8 mouse cellular contexts compared by ENCODE assay signal in genomic region chr11:33614218-33614617, GRCm38 (mm10). TPM values are rescaled to one million over a fixed set of nuclear protein-coding genes. Genes with fewer than 3 reads are reported as not detected.
DNase-seq lines count a peak whose midpoint lies in the region; ATAC-seq and TF ChIP-seq lines count a peak whose summit lies in the region.

No protein-coding gene starts in this region.

- no peaks in the 10 kb centered on the region for H3K79me2 ChIP-seq in heart, adult 2 months (replicated peaks; ENCODE audit: control insufficient read depth, insufficient read depth, low read length)

- WGBS in heart, adult 2 months = 6% methylated on average over 15 of the region's 15 CpGs
- 6% methylated on average over 15 of the region's 15 CpGs for WGBS in limb, embryonic 11.5 days
- 7% methylated on average over 15 of the region's 15 CpGs for WGBS in midbrain, postnatal 0 days
- 6% methylated on average over 15 of the region's 15 CpGs for WGBS in stomach, embryonic 15.5 days

- no peak for TF ChIP-seq POLR2A in heart, adult 2 months (IDR thresholded peaks at IDR 0.05; ENCODE audit: insufficient read depth, low read depth, low read length)

- H3K4me2 ChIP-seq in limb, embryonic 11.5 days (ENCODE audit: low read depth, severe bottlenecking) = no peak overlapping the region
- no peak overlapping the region for H3K4me2 ChIP-seq in midbrain, postnatal 0 days (ENCODE audit: low read depth, low read length, poor library complexity, severe bottlenecking)
- H3K4me2 ChIP-seq in stomach, embryonic 15.5 days = no peak overlapping the region

- H3K27ac ChIP-seq in heart, adult 2 months = no peak overlapping the region
- no peak overlapping the region for H3K27ac ChIP-seq in limb, embryonic 11.5 days (replicated peaks; ENCODE audit: low read depth, low read length)
- no peak overlapping the region for H3K27ac ChIP-seq in midbrain, postnatal 0 days (ENCODE audit: low read depth, low read length)
- H3K27ac ChIP-seq in stomach, embryonic 15.5 days = no peak overlapping the region

- peak; percentile 57 for ATAC-seq in limb, embryonic 11.5 days (ENCODE audit: insufficient number of reproducible peaks, low FRiP score, low TSS enrichment, low read depth)
- ATAC-seq in midbrain, postnatal 0 days (ENCODE audit: low FRiP score) = no peak
- ATAC-seq in stomach, embryonic 15.5 days (ENCODE audit: insufficient read depth, low FRiP score, low read depth) = 0 out of 2 replicates have a peak, but pooled peaks have one; percentile 50

- H3K9me3 ChIP-seq in limb, embryonic 11.5 days (ENCODE audit: control insufficient read depth, low read length) = no peaks in the 10 kb centered on the region
- no peaks in the 10 kb centered on the region for H3K9me3 ChIP-seq in midbrain, postnatal 0 days (ENCODE audit: low read length)
- no peaks in the 10 kb centered on the region for H3K9me3 ChIP-seq in stomach, embryonic 15.5 days

- H3K9ac ChIP-seq in heart, adult 2 months (ENCODE audit: low read depth, low read length) = no peak overlapping the region
- no peak overlapping the region for H3K9ac ChIP-seq in limb, embryonic 11.5 days (ENCODE audit: low read length)
- no peak overlapping the region for H3K9ac ChIP-seq in midbrain, postnatal 0 days (replicated peaks; ENCODE audit: low read length, poor library complexity, severe bottlenecking)
- H3K9ac ChIP-seq in stomach, embryonic 15.5 days = no peak overlapping the region

- H3K27me3 ChIP-seq in heart, adult 2 months (ENCODE audit: control insufficient read depth, insufficient read depth, low read length) = no peaks in the 10 kb centered on the region
- H3K27me3 ChIP-seq in limb, embryonic 11.5 days (ENCODE audit: control insufficient read depth, insufficient read depth, low read length) = no peaks in the 10 kb centered on the region
- no peaks in the 10 kb centered on the region for H3K27me3 ChIP-seq in midbrain, postnatal 0 days (ENCODE audit: insufficient read depth, low read length)
- H3K27me3 ChIP-seq in stomach, embryonic 15.5 days (replicated peaks) = no peaks in the 10 kb centered on the region

- peak; percentile 52 for DNase-seq in 3134 (ENCODE audit: extremely low read depth, insufficient read length, low spot score)
- peak; percentile 82 for DNase-seq in adrenal gland, postnatal 10 days
- peak; percentile 51 for DNase-seq in embryo, embryonic 11.5 days (ENCODE audit: low read depth, low spot score)
- peak; percentile 51 to 74 for DNase-seq in heart, adult 2 months
- peak; percentile 66 for DNase-seq in kidney, adult 9 months
- DNase-seq in limb, embryonic 11.5 days (ENCODE audit: low spot score) = peak; percentile 85
- DNase-seq in midbrain, postnatal 0 days (ENCODE audit: low spot score) = peak; percentile 65

- no peaks in the 10 kb centered on the region for H3K36me3 ChIP-seq in heart, adult 2 months (ENCODE audit: control insufficient read depth, insufficient read depth, low read length)
- no peaks in the 10 kb centered on the region for H3K36me3 ChIP-seq in limb, embryonic 11.5 days (ENCODE audit: control insufficient read depth, insufficient read depth, low read length)
- no peaks in the 10 kb centered on the region for H3K36me3 ChIP-seq in midbrain, postnatal 0 days (ENCODE audit: insufficient read depth, low read length)
- H3K36me3 ChIP-seq in stomach, embryonic 15.5 days = no peaks in the 10 kb centered on the region

- intact Hi-C loops in heart, adult 2 months (cut with DNase I) = loop anchor here (1.0 to 2.0 kb wide), 2 partner anchors 319 to 438 kb away; no protein-coding TSS in a partner anchor

- H3K4me1 ChIP-seq in heart, adult 2 months (ENCODE audit: control insufficient read depth, insufficient read depth, low read length) = no peaks in the 10 kb centered on the region
- H3K4me1 ChIP-seq in limb, embryonic 11.5 days (ENCODE audit: control insufficient read depth, insufficient read depth, low read length) = no peaks in the 10 kb centered on the region
- H3K4me1 ChIP-seq in midbrain, postnatal 0 days (ENCODE audit: insufficient read depth, low read length) = no peaks in the 10 kb centered on the region
- H3K4me1 ChIP-seq in stomach, embryonic 15.5 days = 0 out of 2 replicates have a peak, but pooled peaks cover 3% of the 10 kb centered on the region

- 0 out of 2 replicates have a peak, but pooled peaks have one; percentile 48 for TF ChIP-seq EP300 in heart, adult 2 months (IDR thresholded peaks at IDR 0.05; ENCODE audit: insufficient read depth, low read depth, low read length)

- no peak overlapping the region for H3K4me3 ChIP-seq in heart, adult 2 months
- H3K4me3 ChIP-seq in limb, embryonic 11.5 days (ENCODE audit: low read depth, low read length) = no peak overlapping the region
- H3K4me3 ChIP-seq in midbrain, postnatal 0 days (ENCODE audit: low read depth, low read length) = no peak overlapping the region
- no peak overlapping the region for H3K4me3 ChIP-seq in stomach, embryonic 15.5 days (replicated peaks)

- TF ChIP-seq CTCF in heart, adult 2 months (IDR thresholded peaks at IDR 0.05) = peak; percentile 90
- peak; percentile 93 for TF ChIP-seq CTCF in midbrain, postnatal 0 days (IDR thresholded peaks at IDR 0.05)

RNA-seq across cellular contexts. Expression of gene D130052B06Rik, which starts 15.1 kb away (rescaled TPM):
- not detected for total RNA-seq in adrenal gland, postnatal 10 days (2021)
- not detected for total RNA-seq in heart, adult 2 months (2021)
- not detected in 2 replicates for polyA plus RNA-seq in heart, adult 2 months (2012; rRNA removed)
- polyA plus RNA-seq in limb, embryonic 11.5 days (2014; fragmentation: Nextera tagmentation; extraction: Ambion mirVana) = 0.07 TPM in 1 of 2 replicates, not detected in the other
- total RNA-seq in midbrain, postnatal 0 days (2014; rRNA removed) = not detected in 2 replicates
- polyA plus RNA-seq in midbrain, postnatal 0 days (2015; fragmentation: Nextera tagmentation; extraction: Ambion mirVana) = not detected in 2 replicates
- not detected in 2 replicates for polyA plus RNA-seq in stomach, embryonic 15.5 days (2015; fragmentation: Nextera tagmentation; extraction: Ambion mirVana)

RNA-seq across cellular contexts. Expression of gene Gabrp, which starts 35.5 kb away (rescaled TPM):
- total RNA-seq in adrenal gland, postnatal 10 days (2021) = not detected
- total RNA-seq in heart, adult 2 months (2021) = not detected
- 0.06 and 2.6 TPM in 2 replicates for polyA plus RNA-seq in heart, adult 2 months (2012; rRNA removed)
- 3.5 and 5.0 TPM in 2 replicates for polyA plus RNA-seq in limb, embryonic 11.5 days (2014; fragmentation: Nextera tagmentation; extraction: Ambion mirVana)
- total RNA-seq in midbrain, postnatal 0 days (2014; rRNA removed) = 0.16 and 0.19 TPM in 2 replicates
- polyA plus RNA-seq in midbrain, postnatal 0 days (2015; fragmentation: Nextera tagmentation; extraction: Ambion mirVana) = not detected in 2 replicates
- 0.21 and 0.22 TPM in 2 replicates for polyA plus RNA-seq in stomach, embryonic 15.5 days (2015; fragmentation: Nextera tagmentation; extraction: Ambion mirVana)
